Mouse (Mus musculus) CD4-positive, CD25-positive, alpha-beta regulatory T cell, adult 2 months (primary cell): ENCODE results near the gene Crb2.

Experiments
- DNase-seq: peaks from one replicate; pipeline ENCODE4 v3.0.0-alpha.2; 2012; ENCODE audit warnings: low read depth, low spot score

The Crb2 gene

GRCm38 (mm10) chr2:37797046-37797445 is 21.0 kb downstream of the Crb2 start:
- DNase-seq, result no peak

- no peak for DNase-seq
Measured at GRCm38 (mm10) chr2:37799137-37799536, 23.1 kb downstream of the Crb2 start.

GRCm38 (mm10) chr2:37801687-37802086 is 25.6 kb downstream of the Crb2 start:
- DNase-seq, result no peak

- peak; percentile 66 for DNase-seq
Measured at GRCm38 (mm10) chr2:37802610-37803212, 26.7 kb downstream of the Crb2 start.

GRCm38 (mm10) chr2:37811682-37812081 is 35.6 kb downstream of the Crb2 start:
- DNase-seq, result no peak

GRCm38 (mm10) chr2:37812401-37812800 is 36.4 kb downstream of the Crb2 start:
- DNase-seq, result no peak

GRCm38 (mm10) chr2:37814820-37815361 is 38.8 kb downstream of the Crb2 start:
- DNase-seq, result no peak

GRCm38 (mm10) chr2:37815676-37816075 is 39.6 kb downstream of the Crb2 start:
- DNase-seq, result peak; percentile 74

- no peak for DNase-seq
Measured at GRCm38 (mm10) chr2:37818761-37819525, 42.9 kb downstream of the Crb2 start.

GRCm38 (mm10) chr2:37819526-37820152 is 43.6 kb downstream of the Crb2 start:
- no peak for DNase-seq

- no peak for DNase-seq
Measured at GRCm38 (mm10) chr2:37822122-37822521, 46.1 kb downstream of the Crb2 start.

GRCm38 (mm10) chr2:37823826-37824225 is 47.8 kb downstream of the Crb2 start:
- DNase-seq, result no peak

GRCm38 (mm10) chr2:37829758-37830275 is 53.8 kb downstream of the Crb2 start:
- DNase-seq, result no peak

- no peak for DNase-seq
Measured at GRCm38 (mm10) chr2:37832253-37832652, 56.2 kb downstream of the Crb2 start.

GRCm38 (mm10) chr2:37836926-37837325 is 60.9 kb downstream of the Crb2 start:
- DNase-seq, result no peak

GRCm38 (mm10) chr2:37837542-37837941 is 61.5 kb downstream of the Crb2 start:
- DNase-seq, result no peak

- DNase-seq, result no peak
Measured at GRCm38 (mm10) chr2:37838202-37838984, 62.3 kb downstream of the Crb2 start.

- no peak for DNase-seq
Measured at GRCm38 (mm10) chr2:37839922-37840321, 63.9 kb downstream of the Crb2 start.

- no peak for DNase-seq
Measured at GRCm38 (mm10) chr2:37842151-37842569, 66.1 kb downstream of the Crb2 start.

GRCm38 (mm10) chr2:37842719-37843118 is 66.7 kb downstream of the Crb2 start:
- DNase-seq, result no peak
